Mouse (Mus musculus): ENCODE measurements around the gene Olfr1428.
"Not testable (repeated sequence)": the region's sequence is repeated elsewhere in the genome, so short reads cannot be mapped to it uniquely, and the experiment has no call there.

Gene Olfr1428

DNA sequence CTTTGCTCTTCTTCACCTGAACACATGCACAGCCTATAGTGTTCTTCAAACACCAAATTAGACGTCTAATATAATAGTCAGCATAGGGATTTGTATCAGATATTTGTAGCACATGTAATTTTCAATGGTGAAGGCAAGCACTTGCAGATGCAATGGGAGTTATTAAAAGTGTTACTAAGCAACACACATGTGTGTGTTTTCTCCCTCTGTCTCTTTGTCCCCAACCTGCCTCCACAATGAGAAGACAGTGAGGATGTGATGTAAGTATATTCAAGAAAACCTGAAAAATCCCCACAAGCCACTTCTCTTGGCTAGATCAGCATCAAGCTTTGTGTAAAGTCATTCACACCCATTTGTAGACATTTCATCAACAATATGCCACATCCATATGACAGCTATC lies at the start of gene Olfr1428:
Olfr1428 (minus strand) TSS at position 101 of the 400 bp plus-strand sequence.
- no peak for DNase-seq (ENCODE audit: inconsistent ontology term)

DNA sequence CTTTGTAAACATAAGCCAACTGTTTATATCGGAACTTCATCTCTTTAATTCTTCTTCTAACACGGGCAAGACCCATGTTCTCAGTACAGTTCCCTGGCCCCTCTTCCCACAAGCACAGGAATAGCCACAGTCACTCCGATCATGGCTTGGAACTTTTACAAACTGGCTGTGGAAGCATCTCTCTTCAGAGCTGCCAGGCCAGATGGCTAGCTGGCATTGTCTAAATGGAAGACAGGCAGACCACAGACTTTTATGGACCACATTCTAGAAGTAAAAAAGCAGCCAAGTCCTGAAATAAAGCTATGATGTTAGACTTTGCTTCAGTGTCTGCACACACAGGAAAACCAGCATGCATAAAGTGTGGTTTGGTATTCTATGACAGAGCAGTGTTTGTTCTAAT lies 29.8 kb upstream of the Olfr1428 start:
- DNase-seq (ENCODE audit: inconsistent ontology term): peak; percentile 79

DNA sequence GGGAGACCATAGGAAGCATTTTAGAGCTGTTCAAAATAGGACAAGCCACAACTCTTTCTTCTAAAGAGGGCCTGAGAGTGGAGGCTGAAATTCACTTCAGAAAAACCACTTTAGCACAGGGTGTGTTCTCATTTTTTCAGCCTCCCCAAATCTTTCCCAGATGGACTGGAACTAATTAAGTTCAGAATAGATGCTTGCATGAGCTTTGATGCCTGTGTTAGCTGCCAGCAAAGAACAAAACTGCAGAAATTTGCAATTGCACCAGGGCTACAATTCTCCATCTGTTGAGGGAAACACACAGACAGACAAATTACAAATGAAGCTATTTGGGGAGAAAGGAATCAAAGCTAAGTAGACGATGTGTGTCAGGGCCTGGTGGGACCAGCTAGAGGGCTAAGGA lies 27.7 kb upstream of the Olfr1428 start:
- DNase-seq (ENCODE audit: inconsistent ontology term): peak; percentile 46

DNA sequence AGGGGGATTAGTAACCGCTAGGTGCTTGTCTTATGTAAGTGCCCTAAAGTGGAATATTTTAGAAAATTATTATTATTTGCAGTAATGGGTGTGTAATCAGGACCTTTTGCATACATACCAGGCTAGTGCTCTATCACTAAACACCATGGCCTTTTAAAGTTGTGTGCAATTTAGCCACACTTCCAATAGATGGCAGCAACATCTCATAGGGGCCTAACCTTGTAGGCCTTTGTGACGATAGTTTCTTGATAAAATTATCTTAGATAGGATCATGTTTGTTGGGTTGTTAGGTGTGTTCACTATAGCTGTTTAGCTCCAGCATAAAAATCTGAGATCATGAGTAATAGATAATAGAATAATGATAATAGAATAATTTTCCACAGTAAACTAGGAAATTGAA lies 18.6 kb upstream of the Olfr1428 start:
- peak; percentile 29 for DNase-seq (ENCODE audit: inconsistent ontology term)

DNA sequence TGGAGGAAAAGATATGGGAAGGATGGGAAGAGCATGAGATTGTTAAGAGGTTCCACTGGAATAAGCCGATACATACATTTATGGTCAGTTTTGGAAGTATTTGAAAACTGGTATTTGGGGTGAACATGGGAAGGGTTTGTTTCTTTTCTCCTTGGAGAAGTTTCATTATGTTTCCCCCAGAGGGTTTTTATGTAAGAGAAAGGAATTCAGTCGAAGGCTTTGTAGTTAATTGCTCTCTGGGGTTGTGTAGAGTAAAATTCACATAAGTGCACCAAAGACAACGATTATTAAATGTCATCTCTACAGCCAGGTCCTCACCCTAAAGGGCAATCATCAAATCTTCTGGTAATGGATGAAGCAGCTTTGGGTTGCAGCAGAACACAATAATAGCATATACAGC lies 7.4 kb upstream of the Olfr1428 start, which contains the start of gene Olfr76:
Olfr76 (minus strand) TSS at position 101 of the 400 bp plus-strand sequence.
- no peak for DNase-seq (ENCODE audit: inconsistent ontology term)

DNA sequence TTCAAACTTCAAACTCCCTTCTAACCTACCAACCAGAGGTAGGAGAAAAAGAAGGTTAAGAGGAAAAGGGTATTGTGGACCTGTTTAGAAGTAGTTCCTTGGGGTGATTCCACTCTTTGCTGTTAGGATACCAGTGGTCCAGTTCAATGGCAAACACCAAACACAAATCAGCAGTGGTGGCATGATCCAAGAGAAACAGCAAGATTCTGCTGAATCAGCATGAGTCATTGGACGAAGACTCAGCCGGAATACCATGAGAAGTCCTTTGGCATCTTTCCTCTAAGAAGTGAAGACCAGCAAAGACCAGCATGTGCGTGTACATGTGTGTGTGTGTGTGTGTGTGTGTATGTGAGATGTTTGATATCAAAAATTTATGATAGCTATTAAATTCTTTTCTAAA lies 767 bp upstream of the Olfr1428 start:
- DNase-seq (ENCODE audit: inconsistent ontology term): no peak

DNA sequence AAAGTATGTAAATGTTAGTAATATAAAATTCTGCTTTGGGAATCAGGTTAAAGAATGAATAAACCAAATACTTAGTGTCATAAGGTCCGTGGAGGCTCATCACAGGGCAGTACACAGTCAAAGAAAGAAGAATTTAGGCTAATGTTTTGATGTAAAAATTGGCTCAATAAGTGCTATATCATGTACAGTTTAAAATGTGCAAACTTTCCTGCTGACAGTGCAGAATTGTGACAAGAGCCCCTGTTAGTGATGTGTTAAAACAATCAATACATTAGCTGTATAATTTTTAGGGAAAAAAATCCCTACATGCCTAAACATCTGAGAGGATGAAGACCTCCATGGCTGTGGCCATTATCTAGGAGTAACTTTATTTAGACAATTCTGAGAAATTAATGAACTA lies 1.9 kb downstream of the Olfr1428 start:
- DNase-seq (ENCODE audit: inconsistent ontology term): no peak

DNA sequence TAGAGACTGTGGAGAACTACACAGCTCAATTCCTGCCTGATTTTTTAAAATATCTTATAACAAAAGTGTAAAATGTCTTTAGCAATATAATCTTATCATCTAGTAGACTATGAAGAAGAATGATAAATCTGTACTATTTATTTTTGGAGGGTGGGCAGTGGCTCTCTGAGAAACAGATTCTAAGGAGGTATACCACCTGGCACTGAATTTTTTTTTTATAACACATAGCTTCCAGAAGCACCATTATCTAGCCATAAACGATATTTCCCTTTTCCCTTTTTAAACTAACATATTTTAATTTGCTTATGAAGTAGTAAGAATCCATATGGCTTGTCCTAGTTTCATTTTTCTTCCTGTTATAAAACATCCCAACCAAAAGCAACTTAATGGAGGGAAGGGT lies 11.2 kb downstream of the Olfr1428 start:
- no peak for DNase-seq (ENCODE audit: inconsistent ontology term)

DNA sequence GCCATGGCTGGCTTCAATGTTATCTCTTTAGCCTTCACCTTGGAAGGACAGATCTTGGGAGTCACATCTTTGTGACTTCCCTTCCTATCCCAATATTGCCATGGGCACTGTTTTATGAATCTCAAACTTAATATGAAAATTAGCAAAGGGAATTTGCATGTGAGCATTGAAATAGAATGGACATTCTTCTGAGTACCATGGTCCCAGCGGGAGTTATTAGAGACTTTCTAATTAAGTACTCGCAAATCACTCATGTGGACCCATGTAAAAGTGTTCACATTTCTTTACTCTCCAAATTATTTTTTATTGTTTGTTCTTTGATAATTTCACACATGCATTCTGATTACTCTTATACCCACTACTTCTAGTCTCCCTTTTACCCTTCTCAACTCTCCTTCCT lies 12.5 kb downstream of the Olfr1428 start, which contains the start of gene Olfr1427:
Olfr1427 (minus strand) TSS at position 101 of the 400 bp plus-strand sequence.
- DNase-seq (ENCODE audit: inconsistent ontology term): no peak

DNA sequence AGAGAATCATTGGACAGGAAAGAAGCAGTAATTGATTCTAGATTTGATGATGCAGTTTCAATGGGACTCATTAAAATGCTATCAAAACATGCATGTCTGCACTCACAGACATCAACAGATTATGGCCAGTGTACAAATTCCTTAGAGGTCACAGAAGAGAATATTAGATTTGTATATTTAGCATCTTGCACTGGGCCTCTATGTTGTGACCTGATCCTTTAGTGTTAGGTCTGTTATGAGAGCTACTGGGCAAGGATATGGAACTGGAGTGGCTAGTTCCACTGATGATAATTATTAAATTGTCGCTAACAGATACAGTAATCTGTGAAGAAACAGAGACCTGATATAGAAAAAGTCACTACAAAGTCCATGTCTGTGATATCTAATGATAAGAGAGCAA lies 23.8 kb downstream of the Olfr1428 start, which contains the start of gene Olfr1426:
Olfr1426 (minus strand) TSS at position 101 of the 400 bp plus-strand sequence.
- no peak for DNase-seq (ENCODE audit: inconsistent ontology term)

DNA sequence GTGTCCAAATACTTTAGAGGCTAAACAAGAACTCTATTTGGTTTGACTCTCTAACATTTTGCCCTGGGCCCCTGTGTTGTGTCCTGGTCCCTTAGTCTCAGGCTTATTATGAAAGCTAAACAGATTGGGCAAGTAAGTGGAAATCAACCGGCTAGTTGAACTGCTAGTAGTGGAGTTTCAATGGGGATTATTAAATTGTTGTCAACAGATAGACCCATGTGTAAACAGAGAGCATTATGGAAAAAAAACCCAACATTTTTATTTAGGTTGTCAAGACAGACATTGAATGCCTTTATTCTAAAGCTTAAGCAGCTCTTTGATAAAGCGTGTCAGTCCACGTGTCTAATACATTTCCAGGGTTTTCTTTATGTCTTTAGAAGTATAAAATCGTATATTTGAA lies 38.1 kb downstream of the Olfr1428 start, which contains the start of gene Olfr1425:
Olfr1425 (minus strand) TSS at position 101 of the 400 bp plus-strand sequence.
- not testable (repeated sequence) for DNase-seq (ENCODE audit: inconsistent ontology term)

DNA sequence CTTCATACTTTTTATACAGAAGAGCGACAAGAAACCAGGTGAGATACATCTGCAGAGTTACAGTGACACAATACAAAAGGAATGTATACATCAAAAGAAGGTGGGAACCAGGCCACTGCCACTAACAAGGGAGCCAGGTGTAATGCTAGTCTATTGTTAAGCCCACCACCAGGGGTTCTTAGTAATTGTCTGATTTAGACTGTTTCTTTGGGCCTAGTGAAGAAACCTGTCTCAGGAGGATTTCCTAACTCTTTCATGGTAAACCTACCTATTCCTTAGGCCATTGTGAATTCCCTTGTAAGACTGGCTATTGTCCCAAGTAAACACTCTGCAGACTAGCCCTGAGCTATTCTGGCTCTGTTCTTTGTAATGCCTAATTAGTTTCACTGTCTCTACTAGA lies 46.2 kb downstream of the Olfr1428 start:
- not testable (repeated sequence) for DNase-seq (ENCODE audit: inconsistent ontology term)

DNA sequence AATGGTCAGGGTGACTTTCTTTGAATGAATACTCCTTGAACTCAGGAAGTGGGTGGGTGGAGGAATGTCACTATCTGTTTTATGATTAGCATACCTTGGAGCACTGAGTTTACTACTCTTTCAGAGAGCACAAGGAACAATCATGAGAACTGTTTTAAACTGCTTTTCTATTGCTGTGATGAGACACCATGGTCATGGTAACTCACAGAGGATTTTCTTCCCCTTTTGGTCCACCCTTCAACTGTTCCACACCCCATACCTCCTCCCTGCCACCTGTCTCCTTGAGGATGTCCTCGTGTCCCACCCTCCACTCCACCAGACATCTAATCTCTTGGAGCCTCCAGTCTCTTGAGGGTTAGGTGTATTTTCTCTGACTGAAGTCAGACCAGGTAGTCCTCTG lies 47.9 kb downstream of the Olfr1428 start:
- not testable (repeated sequence) for DNase-seq (ENCODE audit: inconsistent ontology term)

DNA sequence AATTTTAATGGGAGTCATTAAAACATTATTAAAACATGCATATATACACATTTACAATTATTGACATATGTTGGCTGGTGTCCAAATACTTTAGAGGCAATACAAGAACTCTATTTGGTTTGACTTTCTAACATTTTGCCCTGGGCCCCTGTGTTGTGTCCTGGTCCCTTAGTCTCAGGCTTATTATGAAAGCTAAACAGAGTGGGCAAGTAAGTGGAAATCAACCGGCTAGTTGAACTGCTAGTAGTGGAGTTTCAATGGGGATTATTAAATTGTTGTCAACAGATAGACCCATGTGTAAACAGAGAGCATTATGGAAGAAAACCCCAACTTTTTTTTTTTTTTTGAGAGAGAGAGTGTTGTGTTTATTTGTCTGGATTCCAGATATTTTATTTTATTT lies 53.1 kb downstream of the Olfr1428 start, which contains the start of gene Olfr1424:
Olfr1424 (minus strand) TSS at position 101 of the 400 bp plus-strand sequence.
- not testable (repeated sequence) for DNase-seq (ENCODE audit: inconsistent ontology term)
